Mouse (Mus musculus) inflammation-experienced regulatory T-cells (primary cell): Measurements from ENCODE around the gene Bcl2l1. TPM values are rescaled to one million over a fixed set of nuclear protein-coding genes. Genes with fewer than 3 reads are reported as not detected.

Experiments used
- polyA plus RNA-seq, 2 experiments: library from polyadenylated mRNA; unstranded; fragments of 100-300 nt; shearing (Covaris generic); gene quantifications; one replicate each; pipeline ENCODE4 v1.2.1; 2017

Gene Bcl2l1
- 10 to 100 TPM; 39.2 to 67.9 TPM for polyA plus RNA-seq

GRCm38 (mm10) chr2:152831019-152831878 lies at the start of gene Bcl2l1:
Gene Bcl2l1, minus strand, starts transcription at chr2:152831728.

GRCm38 (mm10) chr2:152847815-152848302 lies 16.3 kb upstream of the Bcl2l1 start, which contains the start of gene Tpx2:
Gene Tpx2, plus strand, starts transcription at chr2:152847964.

GRCm38 (mm10) chr2:152753944-152754711 lies 77.4 kb downstream of the Bcl2l1 start, which contains the start of gene Cox4i2:
Gene Cox4i2, plus strand, starts transcription at chr2:152754173.

GRCm38 (mm10) chr2:152736090-152736601 lies 95.4 kb downstream of the Bcl2l1 start, which contains the start of gene Id1:
Gene Id1, plus strand, starts transcription at chr2:152736251.

Other genes with a start within 250 kb of the Bcl2l1 start
- not detected for gene Defb45, start 232.3 kb downstream of the Bcl2l1 start, polyA plus RNA-seq
- gene Defb36, start 227.4 kb downstream of the Bcl2l1 start, polyA plus RNA-seq: under 1 TPM in 1 of 2 experiments, not detected in 1; 0.86 TPM
- not detected for gene Defb25, start 208.7 kb downstream of the Bcl2l1 start, polyA plus RNA-seq
- not detected for gene Rem1, start 204.8 kb downstream of the Bcl2l1 start, polyA plus RNA-seq
- gene H13, start 162.3 kb downstream of the Bcl2l1 start, polyA plus RNA-seq: 100 to 1,000 TPM; 196 to 218 TPM
- 10 to 100 TPM in 1 of 2 experiments, 1 to 10 TPM in 1; 4.9 to 10.2 TPM for gene Mcts2, start 144.7 kb downstream of the Bcl2l1 start, polyA plus RNA-seq
- under 1 TPM; 0.40 to 0.46 TPM for gene Id1, start 95.5 kb downstream of the Bcl2l1 start, polyA plus RNA-seq
- 1 to 10 TPM in 1 of 2 experiments, under 1 TPM in 1; 0.36 to 1.8 TPM for gene Cox4i2, start 77.6 kb downstream of the Bcl2l1 start, polyA plus RNA-seq
- gene Tpx2, start 16.2 kb upstream of the Bcl2l1 start, polyA plus RNA-seq: 1 to 10 TPM; 2.2 to 3.7 TPM
- gene Mylk2, start 79.6 kb upstream of the Bcl2l1 start, polyA plus RNA-seq: under 1 TPM in 1 of 2 experiments, not detected in 1; 0.24 TPM
- gene Foxs1, start 101.5 kb upstream of the Bcl2l1 start, polyA plus RNA-seq: under 1 TPM; 0.52 to 0.65 TPM
- gene Dusp15, start 120.0 kb upstream of the Bcl2l1 start, polyA plus RNA-seq: under 1 TPM in 1 of 2 experiments, not detected in 1; 0.60 TPM
- gene Ttll9, start 130.8 kb upstream of the Bcl2l1 start, polyA plus RNA-seq: 1 to 10 TPM in 1 of 2 experiments, under 1 TPM in 1; 0.71 to 1.8 TPM
- 100 to 1,000 TPM; 159 to 166 TPM for gene Pdrg1, start 183.7 kb upstream of the Bcl2l1 start, polyA plus RNA-seq
- under 1 TPM in 1 of 2 experiments, not detected in 1; 0.21 TPM for gene Xkr7, start 200.1 kb upstream of the Bcl2l1 start, polyA plus RNA-seq
- gene Ccm2l, start 234.2 kb upstream of the Bcl2l1 start, polyA plus RNA-seq: not detected